22 mouse cellular contexts compared by ENCODE assay signal in the genomic region with DNA sequence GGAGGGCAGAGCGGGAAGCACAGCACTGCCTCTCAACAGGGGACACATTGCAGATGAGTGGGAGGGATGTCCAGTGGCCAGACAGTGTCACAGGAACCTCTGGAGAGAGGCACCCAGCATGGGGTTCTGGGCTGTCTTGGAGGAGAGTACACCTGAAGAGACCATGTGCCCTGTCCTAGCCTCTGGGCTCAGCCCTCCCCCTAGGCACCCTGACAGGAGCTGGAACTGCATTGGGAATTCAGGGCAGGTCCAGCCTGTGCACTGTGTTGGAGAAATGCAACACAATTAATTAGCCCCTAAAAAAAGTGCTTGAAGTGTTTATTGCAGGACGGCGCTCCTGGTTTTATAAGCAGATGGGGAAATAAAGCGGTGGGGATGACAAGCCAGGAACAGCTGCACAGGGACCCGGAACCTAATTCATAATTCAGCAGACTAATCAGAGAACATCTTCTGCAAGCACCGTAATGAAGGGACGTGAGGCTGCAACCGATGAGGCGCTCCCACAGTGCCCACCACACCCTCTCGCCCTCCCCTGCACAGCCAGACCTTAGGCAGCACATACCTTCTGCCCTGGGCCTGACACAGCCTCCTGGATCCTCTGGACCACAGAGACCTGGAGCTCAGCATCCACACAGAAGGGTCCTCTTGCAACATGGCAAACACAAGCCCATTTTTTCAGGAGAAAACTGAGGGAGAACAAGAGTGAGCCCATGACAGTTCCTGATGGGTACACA. TPM values are rescaled to one million over a fixed set of nuclear protein-coding genes. Genes with fewer than 3 reads are reported as not detected.
DNase-seq lines count a peak whose midpoint lies in the region; ATAC-seq and TF ChIP-seq lines count a peak whose summit lies in the region.
"Had no signal": no experiment of that assay in that cellular context is flagged by ENCODE, and none has a peak within 500 bp of the region (broad histone marks: within the 10 kb centered on the region; RNA-seq: fewer than 3 reads in every experiment).

No protein-coding gene starts in this region.

- H3K4me3 ChIP-seq in midbrain, embryonic 10.5 days: no peak overlapping the region
- no peak overlapping the region for H3K4me3 ChIP-seq in midbrain, postnatal 0 days (ENCODE audit: low read depth, low read length)
- H3K4me3 ChIP-seq in hindbrain, embryonic 14.5 days (replicated peaks; ENCODE audit: low read length): no peak overlapping the region
- H3K4me3 ChIP-seq in midbrain, embryonic 12.5 days: no peak overlapping the region
- H3K4me3 ChIP-seq: embryonic facial prominence, embryonic 15.5 days; heart, adult 2 months had no signal

- 87% methylated on average over 10 of the region's 10 CpGs for WGBS in midbrain, embryonic 10.5 days
- 49% methylated on average over 10 of the region's 10 CpGs for WGBS in midbrain, postnatal 0 days
- 33% methylated on average over 10 of the region's 10 CpGs for WGBS in hindbrain, embryonic 14.5 days
- WGBS in midbrain, embryonic 12.5 days: 72% methylated on average over 10 of the region's 10 CpGs

- H3K9me3 ChIP-seq in midbrain, embryonic 10.5 days (replicated peaks): no peaks in the 10 kb centered on the region
- H3K9me3 ChIP-seq in midbrain, postnatal 0 days (ENCODE audit: low read length): no peaks in the 10 kb centered on the region
- H3K9me3 ChIP-seq in hindbrain, embryonic 14.5 days (ENCODE audit: control insufficient read depth, low read length): no peaks in the 10 kb centered on the region
- H3K9me3 ChIP-seq in midbrain, embryonic 12.5 days: no peaks in the 10 kb centered on the region
- H3K9me3 ChIP-seq: embryonic facial prominence, embryonic 15.5 days; G1E had no signal

- no peaks in the 10 kb centered on the region for H3K27me3 ChIP-seq in midbrain, embryonic 10.5 days (ENCODE audit: low read depth, poor library complexity, severe bottlenecking)
- H3K27me3 ChIP-seq in midbrain, postnatal 0 days (ENCODE audit: insufficient read depth, low read length): no peaks in the 10 kb centered on the region; the same call in 1 of the 2 replicates
- H3K27me3 ChIP-seq in hindbrain, embryonic 14.5 days (ENCODE audit: control insufficient read depth, insufficient read depth, low read length): no peaks in the 10 kb centered on the region
- peaks cover 15% of the 10 kb centered on the region; the same call in 1 of the 2 replicates for H3K27me3 ChIP-seq in midbrain, embryonic 12.5 days
- H3K27me3 ChIP-seq: embryonic facial prominence, embryonic 15.5 days had no signal

- peak overlapping the region; percentile 69; the same call in 1 of the 2 replicates for H3K27ac ChIP-seq in midbrain, embryonic 10.5 days (replicated peaks)
- H3K27ac ChIP-seq in midbrain, postnatal 0 days (ENCODE audit: low read depth, low read length): no peak overlapping the region
- H3K27ac ChIP-seq in hindbrain, embryonic 14.5 days: peak overlapping the region; percentile 16; the same call in 1 of the 2 replicates
- peak overlapping the region; percentile 60 for H3K27ac ChIP-seq in midbrain, embryonic 12.5 days (replicated peaks)
- H3K27ac ChIP-seq: embryonic facial prominence, embryonic 15.5 days; heart, adult 2 months; liver, embryonic 14.5 days had no signal

- H3K4me1 ChIP-seq in midbrain, embryonic 10.5 days: peaks cover 54% of the 10 kb centered on the region
- peaks cover 5% of the 10 kb centered on the region; the same call in 1 of the 2 replicates for H3K4me1 ChIP-seq in midbrain, postnatal 0 days (ENCODE audit: insufficient read depth, low read length)
- H3K4me1 ChIP-seq in hindbrain, embryonic 14.5 days (replicated peaks; ENCODE audit: control insufficient read depth, insufficient read depth, low read length): peaks cover 25% of the 10 kb centered on the region
- peaks cover 37% of the 10 kb centered on the region for H3K4me1 ChIP-seq in midbrain, embryonic 12.5 days

- TF ChIP-seq CTCF in midbrain, postnatal 0 days (IDR thresholded peaks at IDR 0.05): no peak

- no peaks in the 10 kb centered on the region for H3K36me3 ChIP-seq in midbrain, embryonic 10.5 days
- no peaks in the 10 kb centered on the region for H3K36me3 ChIP-seq in midbrain, postnatal 0 days (ENCODE audit: insufficient read depth, low read length)
- no peaks in the 10 kb centered on the region for H3K36me3 ChIP-seq in hindbrain, embryonic 14.5 days (replicated peaks; ENCODE audit: control insufficient read depth, insufficient read depth)
- H3K36me3 ChIP-seq in midbrain, embryonic 12.5 days: no peaks in the 10 kb centered on the region
- H3K36me3 ChIP-seq: embryonic facial prominence, embryonic 15.5 days; G1E had no signal

- H3K9ac ChIP-seq in midbrain, postnatal 0 days (replicated peaks; ENCODE audit: low read length, poor library complexity, severe bottlenecking): no peak overlapping the region
- no peak overlapping the region for H3K9ac ChIP-seq in hindbrain, embryonic 14.5 days
- H3K9ac ChIP-seq in midbrain, embryonic 12.5 days (replicated peaks): no peak overlapping the region
- H3K9ac ChIP-seq: embryonic facial prominence, embryonic 15.5 days; liver, embryonic 14.5 days had no signal

- H3K4me2 ChIP-seq in midbrain, postnatal 0 days (ENCODE audit: low read depth, low read length, poor library complexity, severe bottlenecking): no peak overlapping the region
- no peak overlapping the region for H3K4me2 ChIP-seq in hindbrain, embryonic 14.5 days (replicated peaks)
- H3K4me2 ChIP-seq in midbrain, embryonic 12.5 days (replicated peaks): no peak overlapping the region
- H3K4me2 ChIP-seq: embryonic facial prominence, embryonic 15.5 days had no signal

- no peak for ATAC-seq in midbrain, postnatal 0 days (ENCODE audit: low FRiP score)
- no peak for ATAC-seq in hindbrain, embryonic 14.5 days (ENCODE audit: low FRiP score)
- ATAC-seq in midbrain, embryonic 12.5 days (ENCODE audit: low FRiP score, low read depth): peak; percentile 70
- ATAC-seq: intestine, embryonic 16.5 days had no signal

- no peak for DNase-seq in midbrain, embryonic 10.5 days (ENCODE audit: low spot score)
- DNase-seq in midbrain, postnatal 0 days (ENCODE audit: low spot score): no peak
- DNase-seq in hindbrain, embryonic 14.5 days (ENCODE audit: low spot score): no peak
- no peak for DNase-seq in cerebellum, adult 9-10 months
- DNase-seq in layer of hippocampus, postnatal 14 days (ENCODE audit: low spot score in 2 of 2): no peak
- no peak for DNase-seq in thymus, postnatal 14 days
- DNase-seq: cerebellum, adult 18-20 months; gastrocnemius, postnatal 10 days; heart, adult 2 months; kidney, postnatal 14 days; layer of hippocampus, adult 9-11 months had no signal

RNA-seq across cellular contexts. Expression of a gene that starts 19.1 kb away (rescaled TPM):
- not detected in 2 replicates for polyA plus RNA-seq in midbrain, embryonic 10.5 days (2016; fragmentation: Nextera tagmentation; extraction: Ambion mirVana)
- total RNA-seq in midbrain, postnatal 0 days (2014; rRNA removed): not detected in 2 replicates
- not detected in 2 replicates for polyA plus RNA-seq in midbrain, postnatal 0 days (2015; fragmentation: Nextera tagmentation; extraction: Ambion mirVana)
- polyA plus RNA-seq in hindbrain, embryonic 14.5 days (2014; fragmentation: Nextera tagmentation; extraction: Ambion mirVana): not detected in 2 replicates
- polyA plus RNA-seq in midbrain, embryonic 12.5 days (2016; fragmentation: Nextera tagmentation; extraction: Ambion mirVana): not detected in 2 replicates
- not detected for total RNA-seq in layer of hippocampus, postnatal 14 days (2021)
- total RNA-seq: adrenal gland, adult 18-20 months; G1E; gastrocnemius, postnatal 10 days; heart, adult 2 months; left cerebral cortex, postnatal 25 days; megakaryocyte-erythroid progenitor cell, adult 5-6 weeks had no signal
- polyA plus RNA-seq: cortical plate, adult 2 months; embryonic facial prominence, embryonic 15.5 days; G1E; heart, adult 2 months; heart, postnatal 0 days; intestine, embryonic 16.5 days; liver, embryonic 14.5 days; lung, postnatal 0 days had no signal

RNA-seq across cellular contexts. Expression of a gene that starts 36.4 kb away (rescaled TPM):
- 9.4 and 11.3 TPM in 2 replicates for polyA plus RNA-seq in midbrain, embryonic 10.5 days (2016; fragmentation: Nextera tagmentation; extraction: Ambion mirVana)
- total RNA-seq in midbrain, postnatal 0 days (2014; rRNA removed): 34.1 and 41.2 TPM in 2 replicates
- polyA plus RNA-seq in midbrain, postnatal 0 days (2015; fragmentation: Nextera tagmentation; extraction: Ambion mirVana): 13.8 and 14.6 TPM in 2 replicates
- polyA plus RNA-seq in hindbrain, embryonic 14.5 days (2014; fragmentation: Nextera tagmentation; extraction: Ambion mirVana): 14.8 and 16.4 TPM in 2 replicates
- polyA plus RNA-seq in midbrain, embryonic 12.5 days (2016; fragmentation: Nextera tagmentation; extraction: Ambion mirVana): 15.0 and 16.6 TPM in 2 replicates
- 10 to 100 TPM; 84.1 to 84.6 TPM for total RNA-seq in layer of hippocampus, postnatal 14 days (2021)

RNA-seq across cellular contexts. Expression of a gene that starts 49.9 kb away (rescaled TPM):
- 127 and 132 TPM in 2 replicates for polyA plus RNA-seq in midbrain, embryonic 10.5 days (2016; fragmentation: Nextera tagmentation; extraction: Ambion mirVana)
- total RNA-seq in midbrain, postnatal 0 days (2014; rRNA removed): 55.5 and 57.4 TPM in 2 replicates
- polyA plus RNA-seq in midbrain, postnatal 0 days (2015; fragmentation: Nextera tagmentation; extraction: Ambion mirVana): 67.6 and 76.4 TPM in 2 replicates
- 70.9 and 77.0 TPM in 2 replicates for polyA plus RNA-seq in hindbrain, embryonic 14.5 days (2014; fragmentation: Nextera tagmentation; extraction: Ambion mirVana)
- polyA plus RNA-seq in midbrain, embryonic 12.5 days (2016; fragmentation: Nextera tagmentation; extraction: Ambion mirVana): 112 and 120 TPM in 2 replicates
- 10 to 100 TPM; 44.6 to 61.7 TPM for total RNA-seq in layer of hippocampus, postnatal 14 days (2021)

RNA-seq across cellular contexts. Expression of a gene that starts 50.0 kb away (rescaled TPM):
- polyA plus RNA-seq in midbrain, embryonic 10.5 days (2016; fragmentation: Nextera tagmentation; extraction: Ambion mirVana): 1,186 and 1,334 TPM in 2 replicates
- 170 and 192 TPM in 2 replicates for total RNA-seq in midbrain, postnatal 0 days (2014; rRNA removed)
- 412 and 447 TPM in 2 replicates for polyA plus RNA-seq in midbrain, postnatal 0 days (2015; fragmentation: Nextera tagmentation; extraction: Ambion mirVana)
- 411 and 415 TPM in 2 replicates for polyA plus RNA-seq in hindbrain, embryonic 14.5 days (2014; fragmentation: Nextera tagmentation; extraction: Ambion mirVana)
- polyA plus RNA-seq in midbrain, embryonic 12.5 days (2016; fragmentation: Nextera tagmentation; extraction: Ambion mirVana): 869 and 888 TPM in 2 replicates
- total RNA-seq in layer of hippocampus, postnatal 14 days (2021): 100 to 1,000 TPM in 1 of 2 experiments, 10 to 100 TPM in 1; 98.3 to 104 TPM

RNA-seq across cellular contexts. Expression of a gene that starts 59.6 kb away (rescaled TPM):
- 1.9 and 2.2 TPM in 2 replicates for polyA plus RNA-seq in midbrain, embryonic 10.5 days (2016; fragmentation: Nextera tagmentation; extraction: Ambion mirVana)
- total RNA-seq in midbrain, postnatal 0 days (2014; rRNA removed): 0.57 TPM in 1 of 2 replicates, not detected in the other
- 1.3 TPM in 1 of 2 replicates, not detected in the other for polyA plus RNA-seq in midbrain, postnatal 0 days (2015; fragmentation: Nextera tagmentation; extraction: Ambion mirVana)
- polyA plus RNA-seq in hindbrain, embryonic 14.5 days (2014; fragmentation: Nextera tagmentation; extraction: Ambion mirVana): 5.3 TPM in 1 of 2 replicates, not detected in the other
- polyA plus RNA-seq in midbrain, embryonic 12.5 days (2016; fragmentation: Nextera tagmentation; extraction: Ambion mirVana): 1.9 and 3.3 TPM in 2 replicates
- total RNA-seq in layer of hippocampus, postnatal 14 days (2021): not detected
- total RNA-seq: adrenal gland, adult 18-20 months; G1E; gastrocnemius, postnatal 10 days; heart, adult 2 months had no signal
- polyA plus RNA-seq: cortical plate, adult 2 months; G1E; heart, adult 2 months; intestine, embryonic 16.5 days had no signal
